Mouse (Mus musculus) heart, embryonic 11.5 days (tissue): ENCODE data around the gene Usp11. TPM values are rescaled to one million over a fixed set of nuclear protein-coding genes. Genes with fewer than 3 reads are reported as not detected.
A peak's percentile ranks its signal among the peaks of the same experiment; 100 is the strongest.

ENCODE experiments used
- ATAC-seq: fragments of 200-750 bp; cut with Nextera tagmentation; replicated peaks from 2 replicates; pipeline ENCODE4 v1.8.0; 2017; ENCODE audit warnings: moderate library complexity; ENCODE audit not compliant: insufficient number of reproducible peaks, low FRiP score, low TSS enrichment
- H3K27ac ChIP-seq: fragments of 300-500 bp; sonication (generic); 2 replicates; pipeline ENCODE4 v1.5.1; 2014; ENCODE audit warnings: mild to moderate bottlenecking, low read depth, low read length
- H3K27me3 ChIP-seq: fragments of 300-500 bp; sonication (generic); 2 replicates; pipeline ENCODE4 v1.6.1; 2014; ENCODE audit warnings: mild to moderate bottlenecking, low read length, mixed read lengths; ENCODE audit not compliant: control insufficient read depth, insufficient read depth
- H3K36me3 ChIP-seq: fragments of 300-500 bp; sonication (generic); 2 replicates; pipeline ENCODE4 v1.6.1; 2014; ENCODE audit warnings: mild to moderate bottlenecking, low read length, moderate library complexity, mixed read lengths; ENCODE audit not compliant: control insufficient read depth, insufficient read depth
- H3K4me1 ChIP-seq: fragments of 300-500 bp; sonication (generic); 2 replicates; pipeline ENCODE4 v1.6.1; 2014; ENCODE audit warnings: low read length; ENCODE audit not compliant: control insufficient read depth, insufficient read depth
- H3K4me2 ChIP-seq: fragments of 300-500 bp; sonication (generic); 2 replicates; pipeline ENCODE4 v1.6.1; 2014; ENCODE audit warnings: mild to moderate bottlenecking, moderate library complexity
- H3K4me3 ChIP-seq: fragments of 300-500 bp; sonication (generic); 2 replicates; pipeline ENCODE4 v1.5.1; 2014; ENCODE audit warnings: low read depth, low read length
- H3K9ac ChIP-seq: fragments of 300-500 bp; sonication (generic); 2 replicates; pipeline ENCODE4 v1.6.1; 2014; ENCODE audit warnings: mild to moderate bottlenecking, low read depth, low read length, moderate library complexity
- H3K9me3 ChIP-seq: fragments of 300-500 bp; sonication (generic); replicated peaks from 2 replicates; pipeline ENCODE4 v1.6.1; 2016; ENCODE audit warnings: low read length; ENCODE audit not compliant: control insufficient read depth
- WGBS: fragments of 180-500 bp; shearing (Covaris S2); extraction: QIAGEN DNeasy Blood & Tissue Kit; methylation state at CpG from one replicate; pipeline ENCODE4 v1.1.7; 2014; ENCODE audit not compliant: insufficient replicate concordance; 5-methylcytosine and 5-hydroxymethylcytosine counted together
- polyA plus RNA-seq: library from polyadenylated mRNA; unstranded; fragments of >200 nt; fragmentation: Nextera tagmentation; extraction: Ambion mirVana; gene quantifications from 2 replicates; pipeline ENCODE4 v1.2.1, GENCODE M21; 2014

Usp11 gene
- 40.7 and 53.7 TPM in 2 replicates for polyA plus RNA-seq

DNA sequence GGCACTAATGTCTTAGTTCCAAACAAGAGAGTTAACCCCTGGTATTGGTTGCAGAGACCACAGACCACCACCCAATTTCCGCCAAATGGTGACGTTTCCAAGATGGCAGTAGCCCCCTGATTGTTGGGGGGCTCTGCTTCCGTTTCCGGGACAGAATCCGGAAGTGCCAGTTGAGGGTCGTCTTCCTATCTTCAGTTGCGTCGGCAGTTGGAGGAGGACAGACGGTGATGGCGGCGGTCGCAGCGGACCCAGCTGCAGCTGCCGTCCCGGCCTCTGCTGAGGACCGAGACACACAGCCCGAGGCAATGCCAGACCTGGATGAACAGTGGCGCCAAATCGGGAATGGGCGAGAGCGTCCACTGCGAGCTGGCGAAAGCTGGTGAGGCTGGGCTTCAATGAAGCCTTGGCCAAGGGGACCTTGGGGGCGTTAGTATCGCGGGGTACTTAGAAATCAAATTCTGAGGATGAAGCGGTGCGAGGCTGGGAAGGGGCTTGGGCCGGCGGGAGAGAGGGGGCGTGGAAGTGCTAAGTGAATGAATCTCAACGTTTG, at the start of gene Usp11:
Gene Usp11, plus strand, starts transcription at position 166 of the 550 bp plus-strand sequence.
- no peaks in the 10 kb centered on the region for H3K9me3 ChIP-seq
- peak; percentile 68 for ATAC-seq
- peak within 1 kb of the TSS; percentile 61 for H3K4me2 ChIP-seq
- H3K9ac ChIP-seq = peak within 1 kb of the TSS; percentile 82
- peak within 1 kb of the TSS; percentile 94 for H3K27ac ChIP-seq
- H3K27me3 ChIP-seq = no peaks in the 10 kb centered on the region
- peaks cover 3% of the 10 kb centered on the region; the same call in 1 of the 2 replicates for H3K36me3 ChIP-seq
- WGBS = 10% methylated on average over 32 of the region's 32 CpGs
- no peaks in the 10 kb centered on the region for H3K4me1 ChIP-seq
- peak within 1 kb of the TSS; percentile 57 for H3K4me3 ChIP-seq

DNA sequence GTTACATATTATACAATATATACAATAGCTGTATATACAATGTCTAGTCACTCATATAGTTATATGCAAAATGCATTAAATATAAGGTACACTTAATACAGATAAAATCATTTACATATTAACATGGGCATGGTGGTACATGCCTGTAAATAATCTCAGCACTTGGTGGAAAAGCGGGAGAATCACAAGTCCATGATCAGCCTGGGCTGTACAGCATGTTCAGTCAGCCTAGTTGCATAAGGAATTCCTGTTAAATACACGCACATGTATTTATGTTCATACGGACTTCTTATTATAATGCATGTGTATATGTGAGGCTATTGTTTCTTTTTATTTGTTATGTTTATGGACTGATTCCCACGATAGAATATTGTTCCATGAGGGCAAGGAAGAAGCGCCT, 46.1 kb upstream of the Usp11 start:
- Histone ChIP-seq H3K4me1 (no peaks in the 10 kb centered on the region), H3K9ac (no peak overlapping the region), H3K27me3 (no peaks in the 10 kb centered on the region), H3K4me3 (peak overlapping the region; percentile 52), H3K4me2 (peak overlapping the region; percentile 76), H3K36me3 (no peaks in the 10 kb centered on the region), H3K27ac (no peak overlapping the region), H3K9me3 (no peaks in the 10 kb centered on the region)
- WGBS = 35% methylated on average over 5 of the region's 5 CpGs
- no peak for ATAC-seq

DNA sequence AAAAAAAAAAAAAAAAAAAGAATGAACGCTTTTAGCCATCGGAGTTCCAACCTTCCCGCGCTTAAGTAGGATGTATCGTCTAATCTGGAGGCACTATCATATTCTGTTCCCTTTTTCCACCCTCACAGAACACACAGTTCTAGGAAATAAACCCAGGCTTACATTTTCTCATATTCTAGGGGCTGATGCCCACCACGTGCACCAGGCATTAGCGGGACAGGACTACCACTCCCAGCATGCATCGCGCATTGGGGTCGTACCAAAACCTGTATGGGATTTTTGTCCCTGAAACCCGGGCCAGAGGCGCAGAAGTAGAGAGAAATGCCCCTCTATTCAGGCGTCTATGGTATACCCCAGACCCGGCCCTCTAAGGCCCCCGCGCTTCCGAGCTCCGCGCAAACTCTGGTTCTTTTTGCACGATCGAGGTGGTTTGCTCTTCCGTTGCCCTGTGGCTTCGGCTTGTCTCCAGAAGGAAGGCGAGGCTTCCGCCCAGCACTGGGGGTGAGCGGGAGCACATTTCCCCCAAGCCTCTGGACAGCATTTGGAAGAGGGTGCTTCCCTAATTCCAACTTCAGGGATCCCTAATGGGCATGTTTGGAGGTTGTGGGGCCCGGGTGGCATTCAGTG, 45.6 kb upstream of the Usp11 start, which contains the start of gene Uba1:
Gene Uba1, plus strand, starts transcription at position 301 of the 627 bp plus-strand sequence.
- Histone ChIP-seq H3K36me3 (no peaks in the 10 kb centered on the region), H3K4me3 (peak within 1 kb of the TSS; percentile 52), H3K27me3 (no peaks in the 10 kb centered on the region), H3K9ac (peak within 1 kb of the TSS; percentile 61), H3K9me3 (no peaks in the 10 kb centered on the region), H3K27ac (peak within 1 kb of the TSS; percentile 29), H3K4me1 (no peaks in the 10 kb centered on the region), H3K4me2 (peak within 1 kb of the TSS; percentile 76)
- peak; percentile 85 for ATAC-seq
- WGBS = 12% methylated on average over 27 of the region's 27 CpGs

DNA sequence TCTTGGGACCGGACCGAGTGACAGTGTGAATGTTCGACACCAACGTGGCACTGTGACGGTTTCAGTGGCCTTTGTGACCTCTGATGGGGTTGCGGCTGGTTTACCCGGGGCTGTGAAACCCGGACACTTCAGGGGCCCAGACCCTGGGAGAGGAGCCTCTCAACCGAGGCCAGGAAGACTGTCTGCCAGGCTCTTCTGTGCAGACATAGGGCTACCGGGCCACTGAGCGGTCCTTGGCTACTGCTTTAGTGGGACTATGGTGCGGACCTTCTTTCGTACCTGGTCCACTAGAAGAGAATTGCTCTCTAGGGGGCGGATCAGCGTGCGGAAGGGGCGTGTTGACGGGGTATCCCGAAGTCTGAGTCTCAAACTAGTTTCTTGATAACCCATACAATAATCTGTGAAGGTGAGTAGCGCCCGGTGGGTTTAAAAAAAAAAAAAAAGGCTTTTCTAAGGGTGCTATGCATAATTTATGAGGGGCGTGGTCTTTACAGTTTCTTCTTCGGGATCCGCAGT, 44.8 kb upstream of the Usp11 start:
- H3K4me1 ChIP-seq = no peaks in the 10 kb centered on the region
- WGBS = 13% methylated on average over 24 of the region's 24 CpGs
- H3K27ac ChIP-seq = peak overlapping the region; percentile 29; the same call in 1 of the 2 replicates
- H3K4me3 ChIP-seq = peak overlapping the region; percentile 52
- H3K27me3 ChIP-seq = no peaks in the 10 kb centered on the region
- 0 out of 2 replicates have a peak, but pooled peaks have one; percentile 12 for ATAC-seq
- H3K9ac ChIP-seq = peak overlapping the region; percentile 61
- peak overlapping the region; percentile 76 for H3K4me2 ChIP-seq
- H3K9me3 ChIP-seq = no peaks in the 10 kb centered on the region
- no peaks in the 10 kb centered on the region for H3K36me3 ChIP-seq

DNA sequence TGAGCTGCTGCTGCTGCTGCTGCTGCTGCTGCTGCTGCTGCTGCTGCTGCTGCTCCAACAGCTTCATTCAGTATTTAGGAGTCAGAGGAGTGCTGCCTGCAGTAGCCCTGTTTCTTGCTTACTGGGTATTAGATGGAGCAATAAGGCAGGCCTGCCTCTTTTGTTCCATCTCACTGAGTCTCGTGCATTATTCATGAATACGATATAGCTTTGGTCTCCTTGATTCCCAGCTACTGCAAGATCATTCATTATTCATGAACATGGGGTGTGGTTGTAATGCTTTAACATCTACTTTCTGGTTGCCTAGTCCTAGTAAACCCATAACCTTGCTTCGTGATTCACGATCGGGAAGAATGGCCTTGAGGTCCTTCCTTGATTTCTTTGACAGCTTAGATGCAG, 41.4 kb upstream of the Usp11 start:
- Histone ChIP-seq H3K9ac (no peak overlapping the region), H3K9me3 (no peaks in the 10 kb centered on the region), H3K4me1 (peaks cover 5% of the 10 kb centered on the region; the same call in 1 of the 2 replicates), H3K27ac (no peak overlapping the region), H3K27me3 (no peaks in the 10 kb centered on the region), H3K4me3 (peak overlapping the region; percentile 72; the same call in 1 of the 2 replicates), H3K36me3 (no peaks in the 10 kb centered on the region), H3K4me2 (no peak overlapping the region)
- WGBS = 26% methylated on average over 5 of the region's 5 CpGs
- no peak for ATAC-seq

DNA sequence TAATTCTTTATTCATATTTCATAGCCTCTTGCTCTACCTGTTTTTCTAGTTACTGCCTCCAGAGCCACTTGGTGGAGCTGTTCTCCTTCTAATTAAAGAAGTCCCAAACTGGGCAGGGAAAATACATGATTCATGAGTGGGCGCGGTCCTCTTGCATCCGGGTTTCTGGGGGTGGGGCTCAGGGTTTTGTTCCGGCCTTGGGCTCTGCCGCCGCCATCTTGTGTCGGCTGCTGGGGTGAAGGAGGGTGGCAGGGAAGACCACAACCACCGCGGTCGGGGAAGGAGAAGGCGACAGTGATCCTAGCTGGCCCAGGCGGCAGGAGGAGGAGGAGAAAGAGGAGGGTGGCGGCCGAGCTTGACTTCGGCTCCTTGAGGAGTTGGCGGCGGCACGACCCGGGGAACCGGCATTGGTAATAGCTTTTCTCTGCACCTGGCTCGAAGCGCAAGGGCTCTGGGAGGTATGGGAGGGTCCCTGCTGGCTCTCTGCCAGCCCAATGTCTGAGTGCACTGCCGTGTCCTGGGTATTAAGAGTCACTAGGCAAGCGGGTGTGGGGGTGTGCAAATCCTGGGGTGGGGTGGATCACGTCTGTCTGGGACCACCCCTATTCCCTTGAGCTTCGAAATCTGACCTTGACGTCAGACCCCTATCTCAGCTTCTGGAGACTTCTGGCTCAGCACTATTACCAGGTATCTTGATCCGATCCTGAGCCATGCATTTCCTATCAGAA, 40.8 kb upstream of the Usp11 start:
- peak overlapping the region; percentile 64 for H3K4me2 ChIP-seq
- no peaks in the 10 kb centered on the region for H3K9me3 ChIP-seq
- peak overlapping the region; percentile 86 for H3K9ac ChIP-seq
- peak overlapping the region; percentile 82 for H3K27ac ChIP-seq
- no peaks in the 10 kb centered on the region for H3K36me3 ChIP-seq
- peak; percentile 79 for ATAC-seq
- H3K27me3 ChIP-seq = no peaks in the 10 kb centered on the region
- H3K4me3 ChIP-seq = peak overlapping the region; percentile 72
- WGBS = 20% methylated on average over 27 of the region's 28 CpGs
- peaks cover 5% of the 10 kb centered on the region; the same call in 1 of the 2 replicates for H3K4me1 ChIP-seq

DNA sequence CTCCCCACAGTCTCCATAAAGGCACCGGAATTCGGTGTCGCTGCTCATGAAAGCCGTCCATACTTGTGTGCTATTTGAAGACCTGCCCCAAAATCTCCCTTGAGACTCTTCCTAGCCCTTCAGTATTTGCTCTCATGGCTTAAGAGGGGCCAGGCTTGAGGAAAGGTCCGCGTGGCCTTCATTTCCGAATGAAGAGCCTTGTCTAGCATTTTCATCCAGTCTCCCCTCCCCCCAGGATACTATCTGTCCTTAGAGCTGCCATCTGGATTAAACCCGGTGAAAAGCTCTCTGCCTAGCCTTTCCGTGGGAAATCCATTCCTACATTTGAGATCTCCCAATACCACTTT, 40.3 kb upstream of the Usp11 start:
- WGBS = 18% methylated on average over 9 of the region's 9 CpGs
- peaks cover 1% of the 10 kb centered on the region; the same call in 1 of the 2 replicates for H3K36me3 ChIP-seq
- H3K9me3 ChIP-seq = no peaks in the 10 kb centered on the region
- peak overlapping the region; percentile 64 for H3K4me2 ChIP-seq
- 0 out of 2 replicates have a peak overlapping the region, but pooled peaks have one; percentile 82 for H3K27ac ChIP-seq
- peak overlapping the region; percentile 72 for H3K4me3 ChIP-seq
- peak overlapping the region; percentile 86 for H3K9ac ChIP-seq
- ATAC-seq = no peak
- H3K4me1 ChIP-seq = peaks cover 5% of the 10 kb centered on the region; the same call in 1 of the 2 replicates
- H3K27me3 ChIP-seq = no peaks in the 10 kb centered on the region

DNA sequence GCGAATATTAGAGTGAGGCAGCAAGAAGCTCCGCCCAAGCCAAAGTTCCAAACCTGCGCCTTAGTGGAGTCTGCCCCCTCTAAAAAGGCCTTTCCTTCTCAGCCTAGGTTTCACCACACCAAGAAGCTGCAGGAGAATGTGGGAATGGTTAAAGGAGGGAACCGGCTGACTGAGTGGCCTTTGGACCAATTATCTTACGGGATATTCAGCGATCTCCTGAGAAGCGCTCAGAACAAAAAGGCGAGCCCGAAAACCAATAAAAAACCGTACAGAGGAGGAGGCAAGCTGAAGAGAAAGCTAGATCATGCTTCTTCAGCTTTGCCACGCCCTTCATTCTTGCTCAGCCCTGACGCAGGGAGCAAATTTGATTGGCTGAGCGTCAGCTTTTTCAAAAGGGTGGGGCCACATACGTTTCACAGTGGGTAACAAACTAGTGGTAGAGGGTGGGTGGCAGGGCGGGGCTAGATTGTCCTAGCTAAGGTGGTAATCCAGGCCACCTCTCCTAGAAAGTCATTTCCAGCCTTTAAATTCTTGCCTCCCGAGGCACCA, 16.1 kb upstream of the Usp11 start, which contains the start of gene Cdk16:
Gene Cdk16, plus strand, starts transcription at position 436 of the 549 bp plus-strand sequence.
- 15% methylated on average over 16 of the region's 16 CpGs for WGBS
- H3K27ac ChIP-seq = peak within 1 kb of the TSS; percentile 97
- no peaks in the 10 kb centered on the region for H3K9me3 ChIP-seq
- H3K36me3 ChIP-seq = peaks cover 3% of the 10 kb centered on the region; the same call in 1 of the 2 replicates
- H3K4me3 ChIP-seq = peak within 1 kb of the TSS; percentile 67
- no peaks in the 10 kb centered on the region for H3K27me3 ChIP-seq
- peak within 1 kb of the TSS; percentile 87 for H3K9ac ChIP-seq
- H3K4me2 ChIP-seq = peak within 1 kb of the TSS; percentile 74
- H3K4me1 ChIP-seq = no peaks in the 10 kb centered on the region
- peak; percentile 91 for ATAC-seq
